ENCODE assay signal across 7 mouse cellular contexts in genomic region chr9:83433661-83434060, GRCm38 (mm10). TPM values are rescaled to one million over a fixed set of nuclear protein-coding genes. Genes with fewer than 3 reads are reported as not detected.
DNase-seq lines count a peak whose midpoint lies in the region; TF ChIP-seq lines count a peak whose summit lies in the region.

No protein-coding gene starts in this region.

- no peaks in the 10 kb centered on the region for H3K36me3 ChIP-seq in ES-Bruce4 (ENCODE audit: control insufficient read depth, insufficient read depth, low read length, poor library complexity, severe bottlenecking)

- H3K27me3 ChIP-seq in ES-Bruce4 (ENCODE audit: control insufficient read depth, insufficient read depth, low read length, poor library complexity, severe bottlenecking): no peaks in the 10 kb centered on the region

- H3K9me3 ChIP-seq in ES-Bruce4 (replicated peaks; ENCODE audit: control insufficient read depth, insufficient read depth, low read length, poor library complexity, severe bottlenecking): no peaks in the 10 kb centered on the region

- DNase-seq in kidney, postnatal 4 days: peak; percentile 31 to 45
- no peak for DNase-seq in kidney, postnatal 14 days
- peak; percentile 10 for DNase-seq in lung, postnatal 25 days (ENCODE audit: low spot score)
- peak; percentile 86 for DNase-seq in thymus, postnatal 4 days
- DNase-seq in MN1 (ENCODE audit: low spot score): no peak

- H3K4me1 ChIP-seq in ES-Bruce4 (ENCODE audit: control insufficient read depth, insufficient read depth, low read length): no peaks in the 10 kb centered on the region
- H3K4me1 ChIP-seq in bone marrow, adult 2 months (ENCODE audit: control insufficient read depth, insufficient read depth, low read length): no peaks in the 10 kb centered on the region

- H3K4me3 ChIP-seq in ES-Bruce4 (ENCODE audit: low read depth, low read length): no peak overlapping the region
- no peak overlapping the region for H3K4me3 ChIP-seq in bone marrow, adult 2 months (replicated peaks; ENCODE audit: control insufficient read depth, low read depth, low read length)

- no peak overlapping the region for H3K27ac ChIP-seq in ES-Bruce4 (ENCODE audit: insufficient read depth, low read length)
- H3K27ac ChIP-seq in bone marrow, adult 2 months (ENCODE audit: control insufficient read depth, insufficient read depth, low read depth, low read length, poor library complexity): no peak overlapping the region

- 56% methylated on average over 7 of the region's 7 CpGs for WGBS in bone marrow, adult 2 months

- no peak for TF ChIP-seq POLR2A in ES-Bruce4 (IDR thresholded peaks at IDR 0.05; ENCODE audit: insufficient read depth, low read length)
- TF ChIP-seq POLR2A in bone marrow, adult 2 months (IDR thresholded peaks at IDR 0.05; ENCODE audit: borderline replicate concordance, control insufficient read depth, low read depth, low read length): no peak

- no peak overlapping the region for H3K9ac ChIP-seq in ES-Bruce4 (ENCODE audit: low read depth, poor library complexity, severe bottlenecking)

- peak; percentile 90 for TF ChIP-seq CTCF in ES-Bruce4 (IDR thresholded peaks at IDR 0.05; ENCODE audit: low read depth, low read length)
- TF ChIP-seq CTCF in bone marrow, adult 2 months (IDR thresholded peaks at IDR 0.05; ENCODE audit: control insufficient read depth, insufficient read depth, low read length): peak; percentile 76

- no peak for TF ChIP-seq EP300 in ES-Bruce4 (IDR thresholded peaks at IDR 0.05; ENCODE audit: insufficient read depth, low read depth, low read length)

RNA-seq across cellular contexts. Expression of gene Lca5, which starts 7.3 kb away (rescaled TPM):
- polyA plus RNA-seq in ES-Bruce4 (2011; ENCODE audit: insufficient read depth, insufficient read length, low read depth, missing spikeins): 13.9 and 15.4 TPM in 2 replicates
- 2.3 and 2.4 TPM in 2 replicates for polyA plus RNA-seq in bone marrow, adult 2 months (2011; ENCODE audit: insufficient read depth, insufficient read length, low replicate concordance, missing spikeins)

Comparison
In these comparisons a context has a peak if more than half of its experiments do, and no peak if none do; other contexts are left out.
1. DNase-seq: peak in kidney, postnatal 4 days (2 of 2), lung, postnatal 25 days (single experiment) and thymus, postnatal 4 days (single experiment); none in kidney, postnatal 14 days (single experiment) and MN1 (single experiment).